Mouse (Mus musculus): ENCODE results near the gene Zfp629.

DNA sequence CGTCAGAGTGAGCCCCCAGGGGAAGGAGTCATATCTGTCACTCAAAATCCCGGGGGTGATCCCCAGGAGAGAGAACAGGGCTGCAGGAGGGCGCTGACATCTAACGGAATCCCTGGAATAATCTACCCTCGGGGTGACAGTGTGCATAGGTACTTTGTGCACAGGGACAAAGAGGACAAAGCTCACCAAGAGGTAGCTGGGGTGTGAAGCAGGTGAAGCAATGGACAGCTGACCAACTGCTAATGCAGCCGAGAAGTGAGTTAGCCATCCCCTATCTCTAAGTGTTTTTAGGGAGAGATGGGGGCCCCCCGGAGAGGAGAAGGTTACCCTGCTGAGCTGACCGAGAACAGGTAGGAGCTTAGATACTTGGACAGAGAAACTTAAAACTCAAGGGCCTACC is 1.5 kb downstream of the Zfp629 start:
- TF ChIP-seq POLR2A (IDR thresholded peaks at IDR 0.05; ENCODE audit: control insufficient read depth, low read depth, low read length) (no peak), CTCF (IDR thresholded peaks at IDR 0.05; ENCODE audit: control insufficient read depth, insufficient read depth, insufficient replicate concordance, low read depth, low read length) (no peak)

Measured in testis, adult 2 months (tissue).